Mouse (Mus musculus) embryonic facial prominence, embryonic 11.5 days (tissue): ENCODE results near the gene Speer4c. TPM values are rescaled to one million over a fixed set of nuclear protein-coding genes. Genes with fewer than 3 reads are reported as not detected.
A peak's percentile ranks its signal among the peaks of the same experiment; 100 is the strongest.
"Not testable (repeated sequence)": the region's sequence is repeated elsewhere in the genome, so short reads cannot be mapped to it uniquely, and the experiment has no call there.

Source experiments
- ATAC-seq: fragments of 200-750 bp; cut with Nextera tagmentation; replicated peaks from 2 replicates; pipeline ENCODE4 v1.8.0; 2017; ENCODE audit warnings: low read depth; ENCODE audit not compliant: insufficient number of reproducible peaks, low FRiP score, low TSS enrichment
- DNase-seq: peaks from one replicate; pipeline ENCODE4 v3.0.0-alpha.2; 2015; ENCODE audit warnings: low spot score
- H3K27ac ChIP-seq: fragments of 300-500 bp; sonication (generic); replicated peaks from 2 replicates; pipeline ENCODE4 v1.5.1; 2014; ENCODE audit warnings: mild to moderate bottlenecking, low read depth, low read length, control low read depth
- H3K27me3 ChIP-seq: fragments of 300-500 bp; sonication (generic); 2 replicates; pipeline ENCODE4 v1.6.1; 2014; ENCODE audit warnings: mild to moderate bottlenecking, low read length, moderate library complexity, mixed read lengths; ENCODE audit not compliant: control insufficient read depth, insufficient read depth
- H3K36me3 ChIP-seq: fragments of 300-500 bp; sonication (generic); replicated peaks from 2 replicates; pipeline ENCODE4 v1.6.1; 2014; ENCODE audit warnings: low read depth, mild to moderate bottlenecking, low read length, moderate library complexity, mixed read lengths; ENCODE audit not compliant: control insufficient read depth, insufficient read depth
- H3K4me1 ChIP-seq: fragments of 300-500 bp; sonication (generic); 2 replicates; pipeline ENCODE4 v1.6.1; 2014; ENCODE audit warnings: low read length, mixed read lengths; ENCODE audit not compliant: control insufficient read depth, insufficient read depth
- H3K4me2 ChIP-seq: fragments of 300-500 bp; sonication (generic); 2 replicates; pipeline ENCODE4 v1.6.1; 2014; ENCODE audit warnings: low read depth, mild to moderate bottlenecking, control low read depth, low read length, moderate library complexity
- H3K4me3 ChIP-seq: fragments of 300-500 bp; sonication (generic); 2 replicates; pipeline ENCODE4 v1.5.1; 2014; ENCODE audit warnings: low read depth, low read length, control low read depth
- H3K9ac ChIP-seq: fragments of 300-500 bp; sonication (generic); replicated peaks from 2 replicates; pipeline ENCODE4 v1.6.1; 2014; ENCODE audit warnings: mild to moderate bottlenecking, control low read depth, low read length
- H3K9me3 ChIP-seq: fragments of 300-500 bp; sonication (generic); replicated peaks from 2 replicates; pipeline ENCODE4 v1.6.1; 2016; ENCODE audit warnings: mild to moderate bottlenecking, low read length, inconsistent platforms, mixed read lengths; ENCODE audit not compliant: control insufficient read depth
- WGBS: fragments of 180-500 bp; shearing (Covaris S2); extraction: QIAGEN DNeasy Blood & Tissue Kit; methylation state at CpG from one replicate; pipeline ENCODE4 v1.1.7; 2014; 5-methylcytosine and 5-hydroxymethylcytosine counted together
- polyA plus RNA-seq: library from polyadenylated mRNA; unstranded; fragments of >200 nt; fragmentation: Nextera tagmentation; extraction: Ambion mirVana; gene quantifications from 2 replicates; pipeline ENCODE4 v1.2.1, GENCODE M21; 2014

Gene Speer4c
- polyA plus RNA-seq, 1 experiment from 2014 or later = not detected

GRCm38 (mm10) chr5:15688874-15689658 is 25.0 kb downstream of the Speer4c start:
- not testable (repeated sequence) for H3K4me1 ChIP-seq, H3K27me3 ChIP-seq, H3K9me3 ChIP-seq, H3K4me3 ChIP-seq, H3K27ac ChIP-seq, H3K36me3 ChIP-seq, H3K4me2 ChIP-seq, H3K9ac ChIP-seq, DNase-seq
- 56% methylated on average over 4 of the region's 4 CpGs for WGBS
- ATAC-seq = peak; percentile 88

- ATAC-seq = peak; percentile 76
- H3K9me3 ChIP-seq, H3K27me3 ChIP-seq, H3K9ac ChIP-seq, H3K4me3 ChIP-seq, DNase-seq, H3K4me1 ChIP-seq, H3K27ac ChIP-seq, H3K4me2 ChIP-seq, H3K36me3 ChIP-seq: not testable (repeated sequence)
- WGBS = 77% methylated on average over 7 of the region's 10 CpGs
Measured at GRCm38 (mm10) chr5:15681301-15682035, 32.6 kb downstream of the Speer4c start.

- H3K36me3 ChIP-seq, H3K4me3 ChIP-seq, DNase-seq, H3K27me3 ChIP-seq, H3K9ac ChIP-seq, H3K27ac ChIP-seq, ATAC-seq, H3K9me3 ChIP-seq, H3K4me2 ChIP-seq, H3K4me1 ChIP-seq: not testable (repeated sequence)
- WGBS = 70% methylated on average over 13 of the region's 13 CpGs
Measured at GRCm38 (mm10) chr5:15679980-15680949, 33.8 kb downstream of the Speer4c start.

- H3K4me1 ChIP-seq, H3K4me2 ChIP-seq, ATAC-seq, H3K36me3 ChIP-seq, H3K4me3 ChIP-seq, DNase-seq, H3K9ac ChIP-seq, H3K27me3 ChIP-seq, H3K9me3 ChIP-seq, H3K27ac ChIP-seq: not testable (repeated sequence)
- WGBS = 64% methylated on average over 2 of the region's 2 CpGs
Measured at GRCm38 (mm10) chr5:15678907-15679306, 35.2 kb downstream of the Speer4c start.

- not testable (repeated sequence) for H3K4me3 ChIP-seq, H3K27ac ChIP-seq, H3K4me1 ChIP-seq, H3K36me3 ChIP-seq, DNase-seq, H3K4me2 ChIP-seq, H3K9me3 ChIP-seq, H3K27me3 ChIP-seq, H3K9ac ChIP-seq, ATAC-seq
- WGBS = 75% methylated on average over 2 of the region's 4 CpGs
Measured at GRCm38 (mm10) chr5:15677750-15678149, 36.3 kb downstream of the Speer4c start.

GRCm38 (mm10) chr5:15674429-15675244 is 39.4 kb downstream of the Speer4c start:
- ATAC-seq = peak; percentile 65; the same call in 1 of the 2 replicates
- H3K9ac ChIP-seq, H3K27ac ChIP-seq, H3K9me3 ChIP-seq, DNase-seq, H3K4me1 ChIP-seq, H3K4me3 ChIP-seq, H3K27me3 ChIP-seq, H3K4me2 ChIP-seq, H3K36me3 ChIP-seq: not testable (repeated sequence)
- WGBS = 88% methylated on average over 5 of the region's 8 CpGs

GRCm38 (mm10) chr5:15673989-15674388 is 40.1 kb downstream of the Speer4c start:
- not testable (repeated sequence) for H3K9ac ChIP-seq, H3K4me3 ChIP-seq, DNase-seq, H3K27ac ChIP-seq, H3K9me3 ChIP-seq, H3K27me3 ChIP-seq, ATAC-seq, H3K4me2 ChIP-seq, H3K4me1 ChIP-seq, H3K36me3 ChIP-seq
- 83% methylated on average over 2 of the region's 2 CpGs for WGBS
